Mouse (Mus musculus): ENCODE data around the gene Clic1. TPM values are rescaled to one million over a fixed set of nuclear protein-coding genes. Genes with fewer than 3 reads are reported as not detected.

Clic1 gene
- polyA plus RNA-seq, 1 experiment: 6.0 TPM

- Histone ChIP-seq H3K27me3 (ENCODE audit: control insufficient read depth) (no peaks in the 10 kb centered on the region), H3K4me3 (replicated peaks) (peak overlapping the region; percentile 23), H3K36me3 (ENCODE audit: control insufficient read depth) (peaks cover 59% of the 10 kb centered on the region), H3K9me3 (ENCODE audit: control insufficient read depth, low read length) (no peaks in the 10 kb centered on the region), H3K4me1 (ENCODE audit: control insufficient read depth) (peaks cover 58% of the 10 kb centered on the region)
- no peak for TF ChIP-seq GATA1 (IDR thresholded peaks at IDR 0.05; ENCODE audit: low read length)
- no peak for TF ChIP-seq TAL1 (IDR thresholded peaks at IDR 0.05; ENCODE audit: low read length)
These were observed 54.3 kb downstream of the Clic1 start for GRCm38 (mm10) chr17:35104079-35104478.

GRCm38 (mm10) chr17:35104754-35105153 is 55.0 kb downstream of the Clic1 start:
- Histone ChIP-seq H3K36me3 (ENCODE audit: control insufficient read depth) (peaks cover 52% of the 10 kb centered on the region), H3K4me1 (ENCODE audit: control insufficient read depth) (peaks cover 58% of the 10 kb centered on the region), H3K27me3 (ENCODE audit: control insufficient read depth) (no peaks in the 10 kb centered on the region), H3K9me3 (ENCODE audit: control insufficient read depth, low read length) (no peaks in the 10 kb centered on the region), H3K4me3 (replicated peaks) (peak overlapping the region; percentile 5)
- TF ChIP-seq TAL1 (IDR thresholded peaks at IDR 0.05; ENCODE audit: low read length) (peak; percentile 83), GATA1 (IDR thresholded peaks at IDR 0.05; ENCODE audit: low read length) (peak; percentile 73)

GRCm38 (mm10) chr17:35105740-35106389 is 56.1 kb downstream of the Clic1 start:
- H3K36me3 ChIP-seq (ENCODE audit: control insufficient read depth): peaks cover 41% of the 10 kb centered on the region
- TF ChIP-seq TAL1 (IDR thresholded peaks at IDR 0.05; ENCODE audit: low read length): no peak
- TF ChIP-seq GATA1 (IDR thresholded peaks at IDR 0.05; ENCODE audit: low read length): no peak
- H3K9me3 ChIP-seq (ENCODE audit: control insufficient read depth, low read length): no peaks in the 10 kb centered on the region
- H3K4me1 ChIP-seq (ENCODE audit: control insufficient read depth): peaks cover 50% of the 10 kb centered on the region
- peaks cover 2% of the 10 kb centered on the region; the same call in 1 of the 2 replicates for H3K27me3 ChIP-seq (ENCODE audit: control insufficient read depth)
- H3K4me3 ChIP-seq (replicated peaks): no peak overlapping the region

- Histone ChIP-seq H3K4me1 (ENCODE audit: control insufficient read depth) (peaks cover 48% of the 10 kb centered on the region), H3K36me3 (ENCODE audit: control insufficient read depth) (peaks cover 34% of the 10 kb centered on the region), H3K9me3 (ENCODE audit: control insufficient read depth, low read length) (no peaks in the 10 kb centered on the region), H3K4me3 (replicated peaks) (no peak overlapping the region), H3K27me3 (ENCODE audit: control insufficient read depth) (peaks cover 2% of the 10 kb centered on the region; the same call in 1 of the 2 replicates)
- TF ChIP-seq TAL1 (IDR thresholded peaks at IDR 0.05; ENCODE audit: low read length) (no peak), GATA1 (IDR thresholded peaks at IDR 0.05; ENCODE audit: low read length) (no peak)
These were observed 56.8 kb downstream of the Clic1 start for GRCm38 (mm10) chr17:35106522-35106921.

- Histone ChIP-seq H3K9me3 (ENCODE audit: control insufficient read depth, low read length) (no peaks in the 10 kb centered on the region), H3K4me1 (ENCODE audit: control insufficient read depth) (peaks cover 33% of the 10 kb centered on the region), H3K4me3 (replicated peaks) (no peak within 1 kb of the TSS)
These were observed 58.3 kb downstream of the Clic1 start, which contains the start of gene Ly6g5c for GRCm38 (mm10) chr17:35108097-35108496. Gene Ly6g5c, plus strand, starts transcription at chr17:35108279.

More at GRCm38 (mm10) chr17:35108097-35108496, 58.3 kb downstream of the Clic1 start, which contains the start of gene Ly6g5c:
- Histone ChIP-seq H3K27me3 (ENCODE audit: control insufficient read depth) (peaks cover 2% of the 10 kb centered on the region; the same call in 1 of the 2 replicates), H3K36me3 (ENCODE audit: control insufficient read depth) (peaks cover 18% of the 10 kb centered on the region)
- TF ChIP-seq TAL1 (IDR thresholded peaks at IDR 0.05; ENCODE audit: low read length) (no peak), GATA1 (IDR thresholded peaks at IDR 0.05; ENCODE audit: low read length) (no peak)

Other genes with a start within 250 kb of the Clic1 start
- not detected in 2 replicates for gene Cyp21a1, start 245.4 kb upstream of the Clic1 start, polyA plus RNA-seq (2012)
- 6.3 and 6.7 TPM in 2 replicates for gene Stk19, start 213.0 kb upstream of the Clic1 start, polyA plus RNA-seq (2012)
- 15.3 and 22.0 TPM in 2 replicates for gene Dxo, start 212.9 kb upstream of the Clic1 start, polyA plus RNA-seq (2012)
- 6.7 and 8.9 TPM in 2 replicates for gene Skiv2l, start 199.8 kb upstream of the Clic1 start, polyA plus RNA-seq (2012)
- gene Nelfe, start 199.6 kb upstream of the Clic1 start, polyA plus RNA-seq (2012): 30.9 and 32.9 TPM in 2 replicates
- 0.11 TPM in 1 of 2 replicates, not detected in the other for gene Cfb, start 187.4 kb upstream of the Clic1 start, polyA plus RNA-seq (2012)
- gene Zbtb12, start 170.5 kb upstream of the Clic1 start, polyA plus RNA-seq (2012): 0.24 and 0.25 TPM in 2 replicates
- not detected in 2 replicates for gene Gm20547, start 167.9 kb upstream of the Clic1 start, polyA plus RNA-seq (2012)
- gene C2, start 151.7 kb upstream of the Clic1 start, polyA plus RNA-seq (2012): 0.13 and 0.17 TPM in 2 replicates
- gene Ehmt2, start 151.5 kb upstream of the Clic1 start, polyA plus RNA-seq (2012): 6.2 and 6.4 TPM in 2 replicates
- gene Slc44a4, start 135.5 kb upstream of the Clic1 start, polyA plus RNA-seq (2012): not detected in 2 replicates
- gene Neu1, start 118.7 kb upstream of the Clic1 start, polyA plus RNA-seq (2012): 0.31 and 0.38 TPM in 2 replicates
- gene Hspa1b, start 90.7 kb upstream of the Clic1 start, polyA plus RNA-seq (2012): 408 and 454 TPM in 2 replicates
- not detected in 2 replicates for gene Gm20481, start 80.1 kb upstream of the Clic1 start, polyA plus RNA-seq (2012)
- gene Hspa1a, start 77.8 kb upstream of the Clic1 start, polyA plus RNA-seq (2012): 195 and 214 TPM in 2 replicates
- gene Hspa1l, start 77.3 kb upstream of the Clic1 start, polyA plus RNA-seq (2012): 0.04 TPM in 1 of 2 replicates, not detected in the other
- gene Lsm2, start 68.1 kb upstream of the Clic1 start, polyA plus RNA-seq (2012): 15.9 and 21.4 TPM in 2 replicates
- 41.7 and 44.9 TPM in 2 replicates for gene Vars, start 49.0 kb upstream of the Clic1 start, polyA plus RNA-seq (2012)
- gene Vwa7, start 33.4 kb upstream of the Clic1 start, polyA plus RNA-seq (2012): 0.01 TPM in 2 replicates
- 0.87 and 0.97 TPM in 2 replicates for gene Sapcd1, start 21.9 kb upstream of the Clic1 start, polyA plus RNA-seq (2012)
- 0.90 and 1.3 TPM in 2 replicates for gene Msh5, start 3.2 kb upstream of the Clic1 start, polyA plus RNA-seq (2012)
- 0.78 and 0.92 TPM in 2 replicates for gene Ddah2, start 9.1 kb downstream of the Clic1 start, polyA plus RNA-seq (2012)
- not detected in 2 replicates for gene Ly6g6c, start 15.4 kb downstream of the Clic1 start, polyA plus RNA-seq (2012)
- 0.05 TPM in 1 of 2 replicates, not detected in the other for gene Mpig6b, start 16.2 kb downstream of the Clic1 start, polyA plus RNA-seq (2012)
- gene Ly6g6e, start 26.9 kb downstream of the Clic1 start, polyA plus RNA-seq (2012): not detected in 2 replicates
- not detected in 2 replicates for gene Ly6g6d, start 28.1 kb downstream of the Clic1 start, polyA plus RNA-seq (2012)
- 0.07 and 0.08 TPM in 2 replicates for gene Ly6g6f, start 35.6 kb downstream of the Clic1 start, polyA plus RNA-seq (2012)
- gene Abhd16a, start 39.3 kb downstream of the Clic1 start, polyA plus RNA-seq (2012): 10.1 and 10.3 TPM in 2 replicates
- not detected in 2 replicates for gene Ly6g5c, start 58.3 kb downstream of the Clic1 start, polyA plus RNA-seq (2012)
- 0.03 TPM in 1 of 2 replicates, not detected in the other for gene Ly6g5b, start 65.5 kb downstream of the Clic1 start, polyA plus RNA-seq (2012)
- gene Gpank1, start 71.5 kb downstream of the Clic1 start, polyA plus RNA-seq (2012): 11.0 and 12.4 TPM in 2 replicates
- 10.2 and 11.2 TPM in 2 replicates for gene Csnk2b, start 72.1 kb downstream of the Clic1 start, polyA plus RNA-seq (2012)
- 0.27 and 0.48 TPM in 2 replicates for gene D17H6S53E, start 76.4 kb downstream of the Clic1 start, polyA plus RNA-seq (2012)
- gene Apom, start 82.1 kb downstream of the Clic1 start, polyA plus RNA-seq (2012): 0.10 and 0.20 TPM in 2 replicates
- 88.8 and 102 TPM in 2 replicates for gene Bag6, start 85.2 kb downstream of the Clic1 start, polyA plus RNA-seq (2012)
- 70.4 and 133 TPM in 2 replicates for gene Prrc2a, start 114.9 kb downstream of the Clic1 start, polyA plus RNA-seq (2012)
- gene Aif1, start 126.1 kb downstream of the Clic1 start, polyA plus RNA-seq (2012): 0.27 TPM in 1 of 2 replicates, not detected in the other
- gene Lst1, start 138.5 kb downstream of the Clic1 start, polyA plus RNA-seq (2012): not detected in 2 replicates
- gene Ltb, start 144.5 kb downstream of the Clic1 start, polyA plus RNA-seq (2012): 0.07 and 0.08 TPM in 2 replicates
- gene Tnf, start 152.0 kb downstream of the Clic1 start, polyA plus RNA-seq (2012): 0.07 and 0.09 TPM in 2 replicates
- 0.03 TPM in 1 of 2 replicates, not detected in the other for gene Lta, start 155.4 kb downstream of the Clic1 start, polyA plus RNA-seq (2012)
- not detected in 2 replicates for gene Gm16181, start 170.9 kb downstream of the Clic1 start, polyA plus RNA-seq (2012)
- gene Atp6v1g2, start 183.7 kb downstream of the Clic1 start, polyA plus RNA-seq (2012): 0.04 and 0.37 TPM in 2 replicates
- 1.6 TPM in 2 replicates for gene Nfkbil1, start 185.8 kb downstream of the Clic1 start, polyA plus RNA-seq (2012)
- 18.8 and 20.8 TPM in 2 replicates for gene Ddx39b, start 191.8 kb downstream of the Clic1 start, polyA plus RNA-seq (2012)
- gene H2-D1, start 212.8 kb downstream of the Clic1 start, polyA plus RNA-seq (2012): 2.4 and 2.7 TPM in 2 replicates